Mouse (Mus musculus): ENCODE data around the gene Il18rap. TPM values are rescaled to one million over a fixed set of nuclear protein-coding genes. Genes with fewer than 3 reads are reported as not detected.
"Not testable (repeated sequence)": the region's sequence is repeated elsewhere in the genome, so short reads cannot be mapped to it uniquely, and the experiment has no call there.

Il18rap gene
- total RNA-seq, 2 experiments from 2014 or later, result 0.10 to 0.17 TPM

DNA sequence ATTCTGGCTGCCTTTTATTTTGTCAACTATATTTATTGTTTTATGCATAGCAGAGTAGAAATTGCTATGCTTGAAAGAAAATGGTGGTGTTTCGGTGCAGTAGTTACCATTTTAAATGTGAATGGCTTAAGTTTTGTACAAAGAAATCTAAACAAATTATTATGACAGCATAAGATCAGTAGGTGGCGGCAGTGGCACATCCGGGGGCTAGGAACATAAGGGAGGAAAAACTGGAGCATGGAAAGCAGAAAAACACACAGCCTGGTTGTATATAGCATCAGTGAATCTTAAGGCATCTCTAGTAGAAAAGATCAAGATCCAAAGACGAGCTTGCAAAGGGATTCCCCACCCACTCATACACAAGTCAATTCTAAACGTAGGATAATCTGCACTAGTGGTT is 22.4 kb downstream of the Il18rap start:
- intact Hi-C loops (cut with DNase I), result no loop called here
- DNase-seq, result peak in 1 of 2 experiments; percentile 10

- peak; percentile 57 to 81 for DNase-seq
- intact Hi-C loops (cut with DNase I), result loop anchor here (1.0 to 10.0 kb wide), 4 partner anchors 164 to 930 kb away; no protein-coding TSS in a partner anchor
These were observed 29.5 kb downstream of the Il18rap start for GRCm38 (mm10) chr1:40544650-40545049.

DNA sequence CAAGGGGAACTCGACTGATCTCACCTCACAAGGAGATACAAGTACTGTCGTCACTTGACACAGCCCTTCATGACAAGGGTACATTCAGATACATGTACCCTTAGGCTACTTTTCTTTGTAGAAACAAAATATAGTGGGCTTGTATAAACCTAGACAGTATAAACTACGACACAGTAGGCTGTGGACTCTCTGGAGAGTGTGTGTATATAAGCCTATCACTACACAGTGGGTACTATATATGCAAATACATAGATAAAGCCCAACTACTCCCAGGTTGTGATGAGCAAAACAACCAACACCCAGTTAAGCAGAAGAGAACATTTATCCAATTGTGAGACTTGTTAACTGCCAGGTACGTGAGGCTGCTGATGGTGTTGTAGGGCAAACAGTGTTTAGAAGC is 31.5 kb downstream of the Il18rap start:
- DNase-seq, result no peak
- intact Hi-C loops (cut with DNase I), result loop anchor here (10.0 kb wide), 2 partner anchors 542 to 932 kb away; no protein-coding TSS in a partner anchor

DNA sequence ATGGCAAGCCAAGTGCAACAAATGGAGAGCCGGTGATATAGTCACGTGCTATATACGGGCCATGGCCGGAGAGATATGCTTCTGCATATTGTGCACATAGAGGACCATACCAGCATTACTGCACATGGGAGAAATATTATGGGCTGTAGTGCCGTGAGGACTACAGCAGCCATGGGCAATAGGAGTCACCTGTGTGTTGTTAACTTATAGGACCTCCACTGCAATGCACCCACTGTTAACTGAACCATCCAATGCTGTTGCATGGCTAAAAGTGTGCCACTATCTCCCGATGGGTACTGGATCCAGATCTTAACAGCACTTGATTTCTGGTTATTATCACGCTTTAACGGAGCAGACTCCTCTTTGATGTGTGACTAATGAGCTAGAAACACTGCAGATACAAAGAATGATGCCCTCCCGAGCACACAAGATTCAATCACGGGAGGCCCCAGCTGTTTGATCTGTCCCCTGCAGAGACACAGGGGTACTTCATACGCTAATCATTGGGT is 32.0 kb downstream of the Il18rap start:
- intact Hi-C loops (cut with DNase I), result loop anchor here (10.0 kb wide), 2 partner anchors 542 to 932 kb away; no protein-coding TSS in a partner anchor
- DNase-seq, result no peak

DNA sequence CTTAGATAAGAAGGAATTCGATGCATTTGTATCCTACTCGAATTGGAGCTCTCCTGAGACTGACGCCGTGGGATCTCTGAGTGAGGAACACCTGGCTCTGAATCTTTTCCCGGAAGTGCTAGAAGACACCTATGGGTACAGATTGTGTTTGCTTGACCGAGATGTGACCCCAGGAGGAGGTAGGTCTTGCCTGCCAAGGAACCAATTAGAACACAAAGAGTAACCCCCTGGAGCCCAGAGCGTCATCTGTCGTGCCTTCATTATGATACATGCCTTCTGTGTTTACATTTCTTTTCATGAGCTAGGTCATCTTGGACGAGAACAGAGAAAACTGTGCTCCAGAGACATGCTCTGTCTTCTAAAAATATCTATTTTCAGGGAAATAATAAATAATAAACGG is 32.6 kb downstream of the Il18rap start:
- intact Hi-C loops (cut with DNase I), result loop anchor here (10.0 kb wide), 2 partner anchors 543 to 933 kb away; no protein-coding TSS in a partner anchor
- DNase-seq, result no peak

DNA sequence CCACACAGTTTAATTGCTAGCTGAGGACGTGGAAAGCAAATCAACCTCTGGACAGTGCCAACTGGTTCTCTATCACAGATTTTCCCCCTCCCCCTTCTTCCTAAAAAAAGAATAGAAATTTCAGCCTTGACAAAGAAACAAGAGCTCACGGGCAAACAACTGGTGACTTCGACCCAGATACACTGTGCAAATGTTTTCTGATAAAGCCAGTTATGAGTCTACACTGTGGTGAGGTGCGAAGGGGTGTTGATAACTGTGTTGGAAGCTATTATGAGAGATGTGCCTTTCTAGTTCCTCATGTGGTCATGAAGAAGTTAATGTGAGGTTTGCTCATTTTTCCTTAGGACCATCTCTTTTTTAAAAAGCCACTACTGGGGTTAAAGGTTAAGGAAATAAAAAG is 54.2 kb downstream of the Il18rap start:
- DNase-seq, result no peak
- intact Hi-C loops (cut with DNase I), result no loop called here

- intact Hi-C loops (cut with DNase I), result loop anchor here (5.0 kb wide), 2 partner anchors 78 to 188 kb away; no protein-coding TSS in a partner anchor
- DNase-seq, result peak; percentile 29 to 53
These were observed 64.6 kb downstream of the Il18rap start, which contains the start of gene Slc9a4 for GRCm38 (mm10) chr1:40579784-40580183. TSS of gene Slc9a4 (plus strand) at chr1:40580081.

DNA sequence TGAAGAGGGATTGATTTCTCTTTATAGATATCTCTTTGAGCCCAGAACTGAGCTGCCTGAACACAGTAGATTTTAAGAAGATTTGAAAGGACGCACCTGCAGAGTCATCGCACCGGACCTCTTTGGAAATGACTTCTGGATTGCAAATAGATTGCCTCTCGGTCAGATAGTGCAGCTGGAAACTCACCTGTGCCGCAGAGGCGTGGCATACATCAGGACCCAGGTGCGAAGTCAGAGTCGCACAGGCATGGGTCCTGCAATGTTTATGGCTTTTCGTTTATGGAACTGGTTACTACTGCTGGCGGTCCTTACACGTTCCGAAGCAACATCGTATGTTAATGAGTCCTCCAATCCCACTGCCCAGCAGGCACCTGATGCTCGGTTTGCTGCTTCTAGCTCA is 65.1 kb downstream of the Il18rap start:
- no peak for DNase-seq
- intact Hi-C loops (cut with DNase I), result loop anchor here (5.0 kb wide), 1 partner anchor 77 kb away; no protein-coding TSS in a partner anchor

DNA sequence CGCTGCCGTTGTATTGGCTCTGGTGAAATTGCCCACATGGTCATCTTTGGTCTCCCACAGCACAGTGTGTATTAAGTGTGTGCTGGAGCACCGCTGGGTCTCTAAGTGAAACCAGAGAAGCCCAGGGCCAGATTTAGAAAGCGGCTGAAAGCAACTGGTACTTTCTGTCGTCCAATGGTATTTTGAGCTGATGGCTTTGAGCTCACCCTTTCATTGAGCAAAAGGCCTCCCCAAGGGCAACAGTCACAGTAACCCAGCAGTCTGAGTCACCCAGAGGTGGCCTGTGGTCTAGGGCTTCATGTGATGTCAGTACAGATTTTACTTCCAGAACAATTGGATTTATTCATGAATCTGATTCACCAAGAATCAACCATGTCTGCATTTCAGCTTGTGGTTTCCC is 71.6 kb downstream of the Il18rap start:
- peak; percentile 4 to 5 for DNase-seq
- intact Hi-C loops (cut with DNase I), result no loop called here

DNA sequence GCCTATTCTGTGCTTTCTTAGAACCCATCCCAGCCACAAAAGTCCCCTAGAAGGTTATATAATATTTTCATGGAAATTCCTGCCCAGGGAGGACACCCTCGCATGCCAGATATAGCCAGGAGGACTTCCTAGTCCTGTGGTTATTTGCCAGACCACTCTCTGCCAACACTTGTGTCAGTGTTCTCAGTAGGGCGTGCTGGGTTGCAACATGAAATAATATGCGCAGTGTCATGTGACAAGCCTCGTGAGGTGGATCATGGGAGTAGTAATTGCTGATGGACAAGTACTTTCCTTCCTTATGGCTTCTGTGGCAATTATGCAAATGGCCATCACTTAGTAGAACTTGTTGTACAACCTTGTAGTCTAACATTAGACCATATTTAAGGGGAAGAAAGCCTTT is 75.8 kb downstream of the Il18rap start:
- DNase-seq, result no peak
- intact Hi-C loops (cut with DNase I), result no loop called here

DNA sequence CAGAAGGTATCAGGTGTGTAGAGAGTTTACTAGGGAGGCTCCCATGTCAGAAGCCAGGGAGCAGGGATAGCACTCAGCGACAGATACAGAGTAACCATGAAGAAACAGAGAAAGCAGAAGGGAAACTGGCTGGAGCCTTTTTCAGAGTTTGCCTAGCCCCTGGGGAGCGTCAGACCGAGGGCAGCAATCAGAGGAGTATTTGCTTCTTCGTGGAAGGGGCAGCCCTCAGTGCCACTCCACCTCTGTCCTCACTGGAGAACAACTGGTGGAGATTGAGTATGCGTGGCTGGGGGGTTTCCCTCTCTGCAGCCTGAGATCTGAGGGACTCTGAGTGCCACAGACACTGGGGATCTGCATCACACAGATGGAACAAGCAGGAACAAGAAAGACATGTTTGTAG is 82.7 kb downstream of the Il18rap start:
- no peak for DNase-seq
- intact Hi-C loops (cut with DNase I), result no loop called here

DNA sequence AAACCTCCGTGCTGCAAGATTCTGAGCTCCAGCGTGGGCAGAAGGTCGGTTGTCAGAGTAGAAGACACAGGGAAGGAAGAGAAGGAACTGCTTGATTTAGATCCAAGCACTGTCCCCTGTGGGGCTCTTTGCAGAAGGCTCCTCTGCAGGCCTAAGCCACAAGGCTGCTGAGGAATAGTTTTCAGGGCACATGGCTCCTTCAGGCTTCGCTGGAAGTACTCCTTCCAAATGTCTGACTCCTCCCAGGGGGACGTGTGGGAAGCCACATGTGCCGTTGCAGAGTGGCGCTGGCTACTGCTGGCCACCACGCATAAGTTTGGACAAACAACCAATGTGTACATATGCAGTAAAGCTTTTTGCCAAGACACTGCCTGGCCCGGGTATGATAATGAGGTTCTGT is 84.5 kb downstream of the Il18rap start:
- peak in 1 of 2 experiments; percentile 16 for DNase-seq
- intact Hi-C loops (cut with DNase I), result not testable (repeated sequence)

- intact Hi-C loops (cut with DNase I), result no loop called here
- DNase-seq, result peak; percentile 40 to 41
These were observed 85.5 kb downstream of the Il18rap start for GRCm38 (mm10) chr1:40600394-40601327.

Other genes starting within 250 kb of the Il18rap start
- gene Il1rl2, start 190.8 kb upstream of the Il18rap start, total RNA-seq (2021), result 1 to 10 TPM; 5.5 to 7.0 TPM
- gene Il1rl1, start 85.8 kb upstream of the Il18rap start, total RNA-seq (2021), result 1 to 10 TPM in 1 of 2 experiments, under 1 TPM in 1; 0.60 to 1.4 TPM
- gene Il18r1, start 49.8 kb upstream of the Il18rap start, total RNA-seq (2021), result 1 to 10 TPM; 1.7 to 1.9 TPM
- gene Slc9a4, start 64.7 kb downstream of the Il18rap start, total RNA-seq (2021), result not detected
- gene Slc9a2, start 165.2 kb downstream of the Il18rap start, total RNA-seq (2021), result under 1 TPM; 0.50 to 0.84 TPM

Data from heart, postnatal 10 days (tissue).